Mouse (Mus musculus) small intestine, adult 2 months (tissue): ENCODE measurements around the gene Samd4b. TPM values are rescaled to one million over a fixed set of nuclear protein-coding genes. Genes with fewer than 3 reads are reported as not detected.

Experiments
- H3K27ac ChIP-seq: fragments of 200-500 bp; 2 replicates; pipeline ENCODE4 v1.5.1; 2012; ENCODE audit warnings: low read depth, low read length, control low read depth, inconsistent platforms; ENCODE audit not compliant: insufficient read depth
- H3K27me3 ChIP-seq: fragments of 200-500 bp; 2 replicates; pipeline ENCODE4 v1.6.1; 2012; ENCODE audit warnings: mild to moderate bottlenecking, moderate library complexity, low read length, inconsistent platforms; ENCODE audit not compliant: control insufficient read depth, insufficient read depth
- H3K36me3 ChIP-seq: fragments of 200-500 bp; 2 replicates; pipeline ENCODE4 v1.6.1; 2012; ENCODE audit warnings: mild to moderate bottlenecking, low read length, control low read depth, inconsistent platforms; ENCODE audit not compliant: control insufficient read depth, insufficient read depth
- H3K4me1 ChIP-seq: fragments of 200-500 bp; 2 replicates; pipeline ENCODE4 v1.6.1; 2012; ENCODE audit warnings: low read length, inconsistent platforms, mixed read lengths; ENCODE audit not compliant: control insufficient read depth, insufficient read depth, insufficient read length
- H3K4me3 ChIP-seq: fragments of 200-500 bp; 2 replicates; pipeline ENCODE4 v1.5.1; 2012; ENCODE audit warnings: low read depth, mild to moderate bottlenecking, control low read depth, inconsistent platforms, low read length, moderate library complexity
- CTCF ChIP-seq: fragments of 200-500 bp; IDR thresholded peaks from 2 replicates; pipeline ENCODE4 v1.5.1; 2012; ENCODE audit warnings: low read depth, mild to moderate bottlenecking, control low read depth, inconsistent platforms, low read length, moderate library complexity, mixed read lengths; ENCODE audit not compliant: insufficient replicate concordance, insufficient read length; ENCODE audit errors: extremely low read depth
- POLR2A ChIP-seq: fragments of 200-500 bp; IDR thresholded peaks from 2 replicates; pipeline ENCODE4 v1.6.1; 2012; ENCODE audit warnings: low read depth, mild to moderate bottlenecking, control low read depth, inconsistent platforms, low read length, moderate library complexity
- WGBS: fragments of 180-500 bp; shearing (Covaris S2); methylation state at CpG from one replicate; pipeline ENCODE4 v1.1.7; 2018; 5-methylcytosine and 5-hydroxymethylcytosine counted together
- polyA plus RNA-seq: library from polyadenylated mRNA; depleted of rRNA; stranded (reverse); fragments of >200 nt; gene quantifications from 2 replicates; pipeline ENCODE4 v1.2.3, GENCODE M21; 2012

The Samd4b gene
- polyA plus RNA-seq, 1 experiment = 82.0 TPM

DNA sequence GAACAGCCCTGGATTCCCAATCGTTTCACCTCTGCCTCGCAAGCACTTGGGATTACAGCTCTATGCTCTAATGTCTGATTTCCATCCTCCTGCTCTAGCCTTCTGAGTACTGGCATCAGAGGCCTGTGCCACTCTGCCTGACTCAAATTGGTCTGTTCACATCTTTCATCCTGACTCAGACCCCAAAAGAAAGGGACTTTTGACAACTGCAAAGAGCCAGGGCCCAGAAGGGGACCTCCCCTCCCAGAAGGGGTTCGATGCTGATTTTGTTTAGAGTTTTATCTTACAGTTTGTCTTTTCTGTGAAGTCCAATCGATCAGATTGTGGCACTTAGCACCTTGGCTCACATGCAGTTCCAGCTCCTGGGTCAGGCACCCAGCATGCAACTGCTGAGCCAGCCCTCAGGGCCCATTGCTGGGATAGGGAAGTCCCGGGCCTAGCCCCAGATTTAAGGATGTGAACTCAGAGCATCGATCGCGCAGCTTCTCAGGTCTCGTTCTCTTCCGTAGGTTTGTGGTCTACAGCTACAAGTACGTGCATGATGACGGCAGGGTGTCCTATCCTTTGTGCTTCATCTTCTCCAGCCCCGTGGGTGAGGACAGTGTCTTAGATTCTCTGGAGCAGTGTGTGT lies 153.5 kb downstream of the Samd4b start:
- H3K36me3 ChIP-seq = no peaks in the 10 kb centered on the region
- WGBS = 81% methylated on average over 13 of the region's 13 CpGs
- no peak overlapping the region for H3K27ac ChIP-seq
- no peak for TF ChIP-seq POLR2A
- TF ChIP-seq CTCF = no peak
- no peaks in the 10 kb centered on the region for H3K27me3 ChIP-seq
- H3K4me3 ChIP-seq = no peak overlapping the region
- H3K4me1 ChIP-seq = no peaks in the 10 kb centered on the region

DNA sequence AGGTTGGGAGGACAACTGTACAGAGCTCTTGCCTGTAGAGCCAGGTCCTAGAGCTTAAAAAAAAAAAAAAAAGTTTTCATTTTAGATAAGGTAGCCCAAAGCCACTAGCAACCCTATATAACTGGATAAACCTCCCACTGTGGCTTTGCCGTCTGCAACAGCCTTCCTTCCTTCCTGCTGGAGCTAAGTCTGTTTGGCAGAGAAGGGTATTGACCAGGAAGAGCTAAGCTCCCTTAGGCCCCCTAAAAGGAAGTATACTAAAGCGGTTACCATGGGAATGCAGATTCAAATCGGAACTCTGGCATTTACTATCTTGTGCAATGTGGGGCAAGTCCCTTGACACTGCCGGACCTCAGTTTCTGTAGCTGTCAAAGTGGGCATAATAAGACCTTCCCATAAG lies 155.3 kb downstream of the Samd4b start:
- no peaks in the 10 kb centered on the region for H3K4me1 ChIP-seq
- no peak overlapping the region for H3K4me3 ChIP-seq
- TF ChIP-seq POLR2A (no peak), CTCF (no peak)
- H3K27me3 ChIP-seq = no peaks in the 10 kb centered on the region
- 17% methylated on average over 4 of the region's 4 CpGs for whole genome bisulfite sequencing
- no peaks in the 10 kb centered on the region for H3K36me3 ChIP-seq
- no peak overlapping the region for H3K27ac ChIP-seq

DNA sequence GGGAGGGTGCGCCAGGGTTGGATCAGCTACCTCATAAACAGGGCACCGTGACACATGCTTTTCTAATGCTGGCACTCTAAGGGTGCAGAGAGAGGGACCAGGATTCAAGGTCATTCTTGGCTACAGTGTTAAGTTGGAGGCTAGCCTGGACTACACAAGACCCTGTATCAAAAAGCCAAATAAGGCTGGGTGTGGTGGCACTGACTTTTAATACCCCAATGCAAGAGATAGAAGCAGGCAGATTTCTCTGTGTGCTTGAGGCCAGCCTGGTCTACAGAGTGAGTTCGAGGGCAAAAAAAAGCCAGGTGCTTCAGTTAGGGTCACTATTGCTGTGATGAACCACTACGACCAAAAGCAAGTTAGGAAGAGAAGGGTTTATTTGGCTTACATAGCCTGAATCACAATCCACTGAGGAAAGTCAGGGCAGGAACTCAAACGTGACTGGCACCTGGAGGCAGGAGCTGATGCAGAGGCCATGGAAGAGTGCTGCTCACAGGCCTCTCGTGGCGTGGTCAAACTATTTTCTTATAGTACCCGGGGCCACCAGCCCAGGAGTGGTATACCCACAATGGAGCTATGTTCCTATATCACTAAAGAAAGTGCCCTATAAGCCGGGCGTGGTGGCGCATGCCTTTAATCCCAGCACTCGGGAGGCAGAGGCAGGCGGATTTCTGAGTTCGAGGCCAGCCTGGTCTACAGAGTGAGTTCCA lies 156.0 kb downstream of the Samd4b start:
- Histone ChIP-seq H3K4me1 (no peaks in the 10 kb centered on the region; the same call in 1 of the 2 replicates), H3K27me3 (no peaks in the 10 kb centered on the region), H3K36me3 (no peaks in the 10 kb centered on the region), H3K4me3 (peak overlapping the region; percentile 29; the same call in 1 of the 2 replicates), H3K27ac (peak overlapping the region; percentile 31; the same call in 1 of the 2 replicates)
- TF ChIP-seq POLR2A (no peak), CTCF (no peak)
- 78% methylated on average over 14 of the region's 14 CpGs for WGBS

GRCm38 (mm10) chr7:28440739-28441138 lies 157.2 kb downstream of the Samd4b start:
- H3K4me3 ChIP-seq = peak overlapping the region; percentile 51
- no peaks in the 10 kb centered on the region; the same call in 1 of the 2 replicates for H3K4me1 ChIP-seq
- TF ChIP-seq CTCF (no peak), POLR2A (no peak)
- WGBS = 63% methylated on average over 2 of the region's 2 CpGs
- H3K27ac ChIP-seq = peak overlapping the region; percentile 54
- no peaks in the 10 kb centered on the region for H3K36me3 ChIP-seq
- H3K27me3 ChIP-seq = no peaks in the 10 kb centered on the region

DNA sequence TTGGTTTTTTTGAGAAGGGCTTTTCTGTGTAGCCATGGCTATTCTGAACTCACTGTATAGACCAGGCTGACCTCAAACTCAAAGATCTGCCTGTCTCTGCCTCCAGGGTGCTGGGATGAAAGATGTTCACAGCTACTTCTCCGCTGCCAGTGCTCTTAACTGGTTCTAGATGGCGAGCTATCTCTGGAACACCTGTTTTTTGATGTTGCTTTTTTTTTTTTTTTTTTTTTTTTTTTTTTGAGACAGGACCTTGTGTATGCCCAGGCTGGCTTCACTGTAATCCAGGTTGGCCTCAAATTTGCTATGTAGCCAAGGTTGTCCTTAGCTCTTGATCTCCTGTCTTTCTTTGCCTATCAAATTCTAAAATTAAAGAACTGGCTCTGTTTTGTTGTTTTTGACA lies 159.2 kb downstream of the Samd4b start:
- no peak overlapping the region for H3K4me3 ChIP-seq
- no peak overlapping the region for H3K27ac ChIP-seq
- WGBS = 79% methylated on average over 2 of the region's 2 CpGs
- no peak for TF ChIP-seq CTCF
- TF ChIP-seq POLR2A = no peak
- no peaks in the 10 kb centered on the region; the same call in 1 of the 2 replicates for H3K4me1 ChIP-seq
- no peaks in the 10 kb centered on the region for H3K36me3 ChIP-seq
- H3K27me3 ChIP-seq = no peaks in the 10 kb centered on the region

GRCm38 (mm10) chr7:28437964-28438363 lies 160.0 kb downstream of the Samd4b start:
- Histone ChIP-seq H3K4me3 (no peak overlapping the region), H3K27ac (no peak overlapping the region), H3K27me3 (no peaks in the 10 kb centered on the region), H3K36me3 (no peaks in the 10 kb centered on the region), H3K4me1 (no peaks in the 10 kb centered on the region; the same call in 1 of the 2 replicates)
- TF ChIP-seq CTCF (no peak), POLR2A (no peak)

GRCm38 (mm10) chr7:28436932-28437570 lies 160.9 kb downstream of the Samd4b start, which contains the start of gene Gmfg:
Gmfg (plus strand) TSS chr7:28437447.
- Histone ChIP-seq H3K27me3 (no peaks in the 10 kb centered on the region), H3K4me1 (no peaks in the 10 kb centered on the region; the same call in 1 of the 2 replicates), H3K27ac (peak within 1 kb of the TSS; percentile 82), H3K36me3 (no peaks in the 10 kb centered on the region), H3K4me3 (peak within 1 kb of the TSS; percentile 65)
- TF ChIP-seq POLR2A = peak; percentile 36; the same call in 1 of the 2 replicates
- peak; percentile 88; the same call in 1 of the 2 replicates for TF ChIP-seq CTCF
- 3% methylated on average over 16 of the region's 16 CpGs for WGBS
